Mouse (Mus musculus) C2C12 (cell line): ENCODE results near the gene Abca1. TPM values are rescaled to one million over a fixed set of nuclear protein-coding genes. Genes with fewer than 3 reads are reported as not detected.

Experiments
- H3K27me3 ChIP-seq: one replicate; pipeline ENCODE4 v1.6.1; 2011; ENCODE audit not compliant: control insufficient read depth, insufficient read depth, insufficient read length
- H3K36me3 ChIP-seq: one replicate; pipeline ENCODE4 v1.6.1; 2011; ENCODE audit not compliant: control insufficient read depth, insufficient read depth
- H3K4me3 ChIP-seq: one replicate; pipeline ENCODE4 v1.5.1; 2011; ENCODE audit warnings: mild to moderate bottlenecking, control low read depth; ENCODE audit not compliant: poor library complexity, insufficient read depth, severe bottlenecking
- H3K79me2 ChIP-seq: one replicate; pipeline ENCODE4 v1.6.1; 2011; ENCODE audit not compliant: control insufficient read depth, insufficient read depth
- H3K79me3 ChIP-seq: one replicate; pipeline ENCODE4 v1.6.1; 2011; ENCODE audit warnings: low read depth, control low read depth
- H3ac ChIP-seq: one replicate; pipeline ENCODE3; 2011; ENCODE audit warnings: low read depth; ENCODE audit not compliant: control insufficient read depth, insufficient read length
- CEBPB ChIP-seq: IDR thresholded peaks from one replicate; pipeline ENCODE4 v1.6.1; 2011; ENCODE audit warnings: low read depth, mild to moderate bottlenecking, control low read depth, moderate library complexity
- CTCF ChIP-seq: IDR thresholded peaks from one replicate; pipeline ENCODE4 v1.5.1; 2011; ENCODE audit not compliant: control insufficient read depth, insufficient read depth, insufficient read length
- FOSL1 ChIP-seq: IDR thresholded peaks from one replicate; pipeline ENCODE4 v1.8.0; 2011; ENCODE audit warnings: mild to moderate bottlenecking, low read length; ENCODE audit not compliant: poor library complexity, insufficient read depth, severe bottlenecking
- MAX ChIP-seq: IDR thresholded peaks from one replicate; pipeline ENCODE4 v1.6.1; 2011; ENCODE audit warnings: mild to moderate bottlenecking, control low read depth
- MYOD1 ChIP-seq: IDR thresholded peaks from one replicate; pipeline ENCODE4 v1.6.1; 2011; ENCODE audit warnings: low read depth; ENCODE audit not compliant: control insufficient read depth, insufficient read length
- MYOG ChIP-seq: IDR thresholded peaks from one replicate; pipeline ENCODE4 v1.6.1; 2011; ENCODE audit not compliant: control insufficient read depth, insufficient read length; ENCODE audit errors: extremely low read depth
- USF1 ChIP-seq: IDR thresholded peaks from one replicate; pipeline ENCODE4 v1.6.1; 2011; ENCODE audit warnings: low read depth, mild to moderate bottlenecking, control low read depth, moderate library complexity
- polyA plus RNA-seq: library from polyadenylated mRNA; unstranded; fragments of >200 nt; fragmentation: generic; extraction: Trizol; gene quantifications from one replicate; pipeline ENCODE4 v1.2.1, GENCODE M21; 2012; ENCODE audit warnings: missing spikeins

The Abca1 gene
- polyA plus RNA-seq, 1 experiment, result 0.07 TPM

- Histone ChIP-seq H3ac (no peak overlapping the region), H3K4me3 (no peak overlapping the region), H3K36me3 (no peaks in the 10 kb centered on the region), H3K79me3 (no peaks in the 10 kb centered on the region), H3K79me2 (no peaks in the 10 kb centered on the region), H3K27me3 (peaks cover 26% of the 10 kb centered on the region)
- TF ChIP-seq MYOD1, result no peak
- no peak for TF ChIP-seq MAX
- TF ChIP-seq CTCF, result no peak
- no peak for TF ChIP-seq CEBPB
- no peak for TF ChIP-seq MYOG
- TF ChIP-seq FOSL1, result no peak
- TF ChIP-seq USF1, result no peak
Observed at GRCm38 (mm10) chr4:53153711-53154110, 6.0 kb downstream of the Abca1 start.

- no peak for TF ChIP-seq CTCF
- no peak for TF ChIP-seq MYOG
- no peak for TF ChIP-seq USF1
- TF ChIP-seq FOSL1, result no peak
- TF ChIP-seq CEBPB, result no peak
- H3K79me3 ChIP-seq, result no peaks in the 10 kb centered on the region
- H3K4me3 ChIP-seq, result no peak overlapping the region
- H3K79me2 ChIP-seq, result no peaks in the 10 kb centered on the region
- H3K27me3 ChIP-seq, result peaks cover 26% of the 10 kb centered on the region
- no peak overlapping the region for H3ac ChIP-seq
- H3K36me3 ChIP-seq, result no peaks in the 10 kb centered on the region
Observed at GRCm38 (mm10) chr4:53153061-53153460, 6.6 kb downstream of the Abca1 start.

GRCm38 (mm10) chr4:53152655-53153054, 7.0 kb downstream of the Abca1 start:
- H3K79me2 ChIP-seq, result no peaks in the 10 kb centered on the region
- peaks cover 26% of the 10 kb centered on the region for H3K27me3 ChIP-seq
- no peaks in the 10 kb centered on the region for H3K79me3 ChIP-seq
- H3K4me3 ChIP-seq, result no peak overlapping the region
- TF ChIP-seq CEBPB (no peak), CTCF (no peak), FOSL1 (no peak), MYOG (no peak), USF1 (no peak), MAX (no peak), MYOD1 (no peak)
- no peaks in the 10 kb centered on the region for H3K36me3 ChIP-seq
- no peak overlapping the region for H3ac ChIP-seq

GRCm38 (mm10) chr4:53150516-53150915, 9.2 kb downstream of the Abca1 start:
- Histone ChIP-seq H3K79me2 (no peaks in the 10 kb centered on the region), H3K36me3 (no peaks in the 10 kb centered on the region), H3K27me3 (peaks cover 31% of the 10 kb centered on the region), H3ac (no peak overlapping the region), H3K79me3 (no peaks in the 10 kb centered on the region), H3K4me3 (no peak overlapping the region)
- TF ChIP-seq MYOG (no peak), CTCF (no peak), MYOD1 (no peak), CEBPB (no peak), USF1 (no peak), MAX (no peak), FOSL1 (no peak)

GRCm38 (mm10) chr4:53149644-53150043, 10.1 kb downstream of the Abca1 start:
- no peak overlapping the region for H3K4me3 ChIP-seq
- no peak overlapping the region for H3ac ChIP-seq
- peaks cover 28% of the 10 kb centered on the region for H3K27me3 ChIP-seq
- H3K79me3 ChIP-seq, result no peaks in the 10 kb centered on the region
- TF ChIP-seq MYOD1, result no peak
- no peak for TF ChIP-seq MAX
- TF ChIP-seq CEBPB, result no peak
- TF ChIP-seq CTCF, result no peak
- TF ChIP-seq MYOG, result no peak
- TF ChIP-seq USF1, result no peak
- TF ChIP-seq FOSL1, result no peak
- H3K79me2 ChIP-seq, result no peaks in the 10 kb centered on the region
- H3K36me3 ChIP-seq, result no peaks in the 10 kb centered on the region

- H3K4me3 ChIP-seq, result no peak overlapping the region
- no peak overlapping the region for H3ac ChIP-seq
- H3K36me3 ChIP-seq, result no peaks in the 10 kb centered on the region
- H3K79me3 ChIP-seq, result no peaks in the 10 kb centered on the region
- H3K27me3 ChIP-seq, result peaks cover 35% of the 10 kb centered on the region
- TF ChIP-seq MYOG (no peak), FOSL1 (no peak), CTCF (no peak), MAX (no peak), USF1 (no peak), CEBPB (no peak), MYOD1 (no peak)
- H3K79me2 ChIP-seq, result no peaks in the 10 kb centered on the region
Observed at GRCm38 (mm10) chr4:53148817-53149216, 10.9 kb downstream of the Abca1 start.
